Mouse (Mus musculus) stomach, postnatal 0 days (tissue): ENCODE results near the gene Eya4.

Experiments
- CTCF ChIP-seq: IDR thresholded peaks from 2 replicates; pipeline ENCODE4 v1.5.1; 2016; ENCODE audit warnings: antibody characterized with exemption, low read depth, mild to moderate bottlenecking, moderate library complexity
- EP300 ChIP-seq: optimal IDR thresholded peaks from 2 replicates; pipeline ENCODE3; 2016; ENCODE audit warnings: antibody characterized with exemption

- TF ChIP-seq EP300 (no peak), CTCF (no peak)
These were observed 43.6 kb upstream of the Eya4 start for GRCm38 (mm10) chr10:23394152-23394551.
